Mouse (Mus musculus) spleen, adult 2 months (tissue): ENCODE data around the gene Gpbp1. TPM values are rescaled to one million over a fixed set of nuclear protein-coding genes. Genes with fewer than 3 reads are reported as not detected.

ENCODE experiments used
- DNase-seq, 2 experiments: peaks; one replicate each; pipeline versions ENCODE4 v3.0.0 to v3.0.0-alpha.2; 2012 to 2021; ENCODE audit warnings: low spot score in 2 of 2, low read depth in 1 of 2
- H3K27ac ChIP-seq: fragments of 200-500 bp; 2 replicates; pipeline ENCODE4 v1.5.1; 2012; ENCODE audit warnings: low read length, inconsistent platforms; ENCODE audit not compliant: insufficient read depth
- H3K27me3 ChIP-seq: fragments of 200-500 bp; 2 replicates; pipeline ENCODE4 v1.6.1; 2012; ENCODE audit warnings: mild to moderate bottlenecking, moderate library complexity, low read length, inconsistent platforms; ENCODE audit not compliant: control insufficient read depth, insufficient read depth
- H3K36me3 ChIP-seq: fragments of 200-500 bp; 2 replicates; pipeline ENCODE4 v1.6.1; 2012; ENCODE audit warnings: mild to moderate bottlenecking, low read length, inconsistent platforms; ENCODE audit not compliant: control insufficient read depth, insufficient read depth
- H3K4me1 ChIP-seq: fragments of 200-500 bp; 2 replicates; pipeline ENCODE4 v1.6.1; 2011; ENCODE audit warnings: inconsistent platforms; ENCODE audit not compliant: control insufficient read depth, insufficient read depth, insufficient read length
- H3K4me3 ChIP-seq: fragments of 200-500 bp; 2 replicates; pipeline ENCODE4 v1.5.1; 2011; ENCODE audit warnings: mild to moderate bottlenecking, inconsistent platforms; ENCODE audit not compliant: insufficient read depth, insufficient read length; ENCODE audit errors: extremely low read depth
- CTCF ChIP-seq: fragments of 200-500 bp; IDR thresholded peaks from 2 replicates; pipeline ENCODE4 v1.5.1; 2011; ENCODE audit warnings: mild to moderate bottlenecking, inconsistent platforms; ENCODE audit not compliant: insufficient read depth, insufficient read length, insufficient replicate concordance; ENCODE audit errors: extremely low read depth
- POLR2A ChIP-seq: fragments of 200-500 bp; IDR thresholded peaks from 2 replicates; pipeline ENCODE4 v1.6.1; 2011; ENCODE audit warnings: low read depth, low read length, inconsistent platforms
- WGBS: fragments of 180-500 bp; shearing (Covaris S2); methylation state at CpG from one replicate; pipeline ENCODE4 v1.1.7; 2018; 5-methylcytosine and 5-hydroxymethylcytosine counted together
- polyA plus RNA-seq: library from polyadenylated mRNA; depleted of rRNA; stranded (reverse); fragments of >200 nt; gene quantifications from 2 replicates; pipeline ENCODE4 v1.2.3, GENCODE M21; 2012

Gene Gpbp1
- polyA plus RNA-seq, 1 experiment: 1.7 TPM

DNA sequence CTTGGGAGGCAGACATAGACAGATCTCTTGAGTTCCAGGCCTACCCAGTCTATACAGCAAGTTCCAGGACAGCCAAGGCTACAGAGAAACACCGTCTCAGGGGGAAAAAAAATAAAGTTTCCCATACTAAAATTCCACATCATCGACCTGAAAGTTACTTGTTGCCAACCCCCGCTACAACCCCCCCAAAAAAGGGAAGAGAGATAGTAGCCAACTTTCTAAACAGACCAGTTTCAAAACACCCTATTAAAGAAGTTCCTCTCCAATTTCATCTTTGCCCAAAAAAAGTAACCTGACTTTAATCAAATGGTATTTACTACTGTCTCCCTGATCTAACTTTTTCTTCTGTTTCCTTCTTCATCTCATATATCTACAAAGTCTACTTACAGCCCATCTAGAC, 22.6 kb downstream of the Gpbp1 start:
- Histone ChIP-seq H3K4me3 (no peak overlapping the region), H3K27me3 (no peaks in the 10 kb centered on the region), H3K36me3 (peaks cover 9% of the 10 kb centered on the region), H3K4me1 (peaks cover 3% of the 10 kb centered on the region), H3K27ac (peak overlapping the region; percentile 21; the same call in 1 of the 2 replicates)
- DNase-seq: no peak
- WGBS: 56% methylated on average over 3 of the region's 3 CpGs
- TF ChIP-seq POLR2A: no peak
- no peak for TF ChIP-seq CTCF

DNA sequence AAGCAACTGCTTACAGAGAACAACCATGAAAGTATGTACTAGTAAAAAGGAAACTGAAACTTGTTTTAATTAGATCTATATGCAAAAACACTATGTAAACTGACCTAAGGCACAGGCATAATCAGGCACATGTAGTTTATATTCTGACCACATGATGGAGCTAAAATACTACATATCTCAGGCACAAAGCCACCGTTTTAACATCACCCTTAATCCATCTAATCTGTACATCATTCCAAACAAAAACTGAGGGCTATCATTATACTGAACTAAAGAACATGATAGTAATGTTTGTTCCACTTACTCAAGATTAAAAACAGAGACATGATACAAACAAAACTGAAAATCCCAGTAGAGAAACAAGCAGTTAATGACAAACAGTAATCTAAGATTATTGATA, 28.5 kb downstream of the Gpbp1 start:
- Histone ChIP-seq H3K4me1 (no peaks in the 10 kb centered on the region), H3K27me3 (no peaks in the 10 kb centered on the region), H3K4me3 (no peak overlapping the region), H3K27ac (no peak overlapping the region), H3K36me3 (peaks cover 7% of the 10 kb centered on the region)
- no peak for TF ChIP-seq CTCF
- TF ChIP-seq POLR2A: no peak
- DNase-seq: peak in 1 of 2 experiments; percentile 61
- WGBS: 2% methylated on average over 1 of the region's 1 CpGs

GRCm38 (mm10) chr13:111456790-111457189, 33.1 kb downstream of the Gpbp1 start:
- 90% methylated on average over 2 of the region's 2 CpGs for WGBS

GRCm38 (mm10) chr13:111444325-111444724, 45.6 kb downstream of the Gpbp1 start:
- Histone ChIP-seq H3K27ac (no peak overlapping the region), H3K27me3 (no peaks in the 10 kb centered on the region), H3K36me3 (peaks cover 12% of the 10 kb centered on the region), H3K4me3 (no peak overlapping the region), H3K4me1 (no peaks in the 10 kb centered on the region)
- no peak for TF ChIP-seq POLR2A
- no peak for TF ChIP-seq CTCF
- DNase-seq: no peak

More at GRCm38 (mm10) chr13:111456790-111457189, 33.1 kb downstream of the Gpbp1 start:
- Histone ChIP-seq H3K27ac (no peak overlapping the region), H3K4me1 (peaks cover 2% of the 10 kb centered on the region; the same call in 1 of the 2 replicates), H3K36me3 (peaks cover 12% of the 10 kb centered on the region), H3K27me3 (no peaks in the 10 kb centered on the region), H3K4me3 (no peak overlapping the region)
- no peak for DNase-seq
- TF ChIP-seq CTCF (no peak), POLR2A (no peak)

- WGBS: 91% methylated on average over 1 of the region's 1 CpGs
- DNase-seq: no peak
- no peaks in the 10 kb centered on the region for H3K4me1 ChIP-seq
- H3K27me3 ChIP-seq: no peaks in the 10 kb centered on the region
- H3K4me3 ChIP-seq: no peak overlapping the region
- peaks cover 22% of the 10 kb centered on the region for H3K36me3 ChIP-seq
- no peak for TF ChIP-seq POLR2A
- no peak for TF ChIP-seq CTCF
- no peak overlapping the region for H3K27ac ChIP-seq
Measured at GRCm38 (mm10) chr13:111431174-111431573, 58.7 kb downstream of the Gpbp1 start.

GRCm38 (mm10) chr13:111421330-111421729, 68.6 kb downstream of the Gpbp1 start:
- Histone ChIP-seq H3K27ac (no peak overlapping the region), H3K4me1 (no peaks in the 10 kb centered on the region), H3K36me3 (peaks cover 6% of the 10 kb centered on the region), H3K4me3 (no peak overlapping the region), H3K27me3 (no peaks in the 10 kb centered on the region)
- no peak for DNase-seq
- TF ChIP-seq POLR2A (no peak), CTCF (no peak)

DNA sequence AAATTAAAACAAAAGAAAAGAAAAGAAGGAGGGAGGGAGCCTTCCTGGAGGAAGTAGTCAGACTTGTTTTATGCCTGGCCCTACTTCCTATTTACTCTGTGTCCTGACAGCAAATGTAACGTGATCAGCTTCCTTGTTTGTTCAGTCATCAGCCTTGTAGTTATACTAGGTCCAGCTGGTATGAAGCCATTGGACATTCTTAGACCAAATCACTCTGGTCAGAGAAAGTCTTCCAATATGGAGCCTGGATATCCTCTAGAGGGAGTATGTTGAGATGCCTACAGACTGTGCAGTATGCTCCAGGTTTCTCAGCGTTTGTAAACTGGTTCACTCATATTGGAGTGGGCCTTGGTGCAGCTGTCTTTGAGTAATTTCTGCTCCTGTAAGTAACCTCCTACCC, 71.8 kb downstream of the Gpbp1 start:
- H3K27me3 ChIP-seq: no peaks in the 10 kb centered on the region
- no peak for DNase-seq
- WGBS: 47% methylated on average over 2 of the region's 2 CpGs
- H3K4me1 ChIP-seq: no peaks in the 10 kb centered on the region
- TF ChIP-seq POLR2A (no peak), CTCF (no peak)
- no peak overlapping the region for H3K4me3 ChIP-seq
- H3K27ac ChIP-seq: no peak overlapping the region
- H3K36me3 ChIP-seq: no peaks in the 10 kb centered on the region
